Mouse (Mus musculus) brain, embryonic 18.5 days (tissue): ENCODE results near the gene Gm21188.
"Not testable (repeated sequence)": the region's sequence is repeated elsewhere in the genome, so short reads cannot be mapped to it uniquely, and the experiment has no call there.

Source experiments
- DNase-seq: peaks from one replicate; pipeline ENCODE4 v3.0.0-alpha.2; 2012; ENCODE audit warnings: low read depth, low spot score

The Gm21188 gene

DNA sequence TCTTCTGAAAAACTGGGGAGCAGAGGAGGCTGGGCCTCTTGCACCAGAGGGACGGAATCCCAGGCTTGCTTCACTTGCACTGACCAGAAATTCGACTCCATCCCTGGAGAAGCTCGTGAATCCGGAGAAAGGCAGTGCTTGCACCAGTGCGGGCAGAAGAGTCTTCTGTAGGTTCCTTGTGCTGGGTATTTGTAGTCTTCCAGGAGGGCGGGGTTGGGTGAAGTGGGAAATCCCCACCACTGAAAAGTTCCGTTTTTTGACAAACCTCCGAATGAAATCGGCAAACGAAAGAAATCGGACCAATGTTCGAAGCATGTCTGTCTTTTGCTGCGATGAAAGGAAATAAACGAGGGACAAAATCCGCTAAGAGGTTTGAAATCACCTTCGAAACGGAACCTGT lies 25.1 kb downstream of the Gm21188 start, which contains the start of gene Gm36079:
TSS of gene Gm36079 (minus strand) at position 101 of the 400 bp plus-strand sequence.
- DNase-seq: not testable (repeated sequence)

GRCm38 (mm10) chr13:120026373-120026772 lies 25.6 kb downstream of the Gm21188 start:
- DNase-seq: not testable (repeated sequence)

GRCm38 (mm10) chr13:120025576-120025975 lies 26.4 kb downstream of the Gm21188 start:
- DNase-seq: not testable (repeated sequence)

DNA sequence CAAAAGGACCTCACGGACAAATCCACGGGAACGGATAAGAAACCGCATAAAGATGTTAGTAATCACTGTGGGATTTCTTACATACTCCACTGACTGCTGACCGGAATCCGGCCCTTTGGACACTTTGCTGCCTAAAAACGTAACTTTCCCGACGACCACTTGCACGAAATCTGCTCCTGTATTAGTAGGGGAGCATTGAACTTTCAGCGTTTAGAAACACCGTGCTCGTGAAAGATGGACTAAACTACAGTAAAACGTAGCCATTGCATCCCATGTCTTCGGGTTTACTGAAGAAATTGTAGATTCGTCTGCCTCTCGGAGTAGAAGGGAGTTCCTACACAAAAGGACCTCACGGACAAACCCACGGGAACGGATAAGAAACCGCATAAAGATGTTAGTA lies 27.0 kb downstream of the Gm21188 start:
- DNase-seq: not testable (repeated sequence)

GRCm38 (mm10) chr13:120024581-120024980 lies 27.4 kb downstream of the Gm21188 start:
- DNase-seq: not testable (repeated sequence)

DNA sequence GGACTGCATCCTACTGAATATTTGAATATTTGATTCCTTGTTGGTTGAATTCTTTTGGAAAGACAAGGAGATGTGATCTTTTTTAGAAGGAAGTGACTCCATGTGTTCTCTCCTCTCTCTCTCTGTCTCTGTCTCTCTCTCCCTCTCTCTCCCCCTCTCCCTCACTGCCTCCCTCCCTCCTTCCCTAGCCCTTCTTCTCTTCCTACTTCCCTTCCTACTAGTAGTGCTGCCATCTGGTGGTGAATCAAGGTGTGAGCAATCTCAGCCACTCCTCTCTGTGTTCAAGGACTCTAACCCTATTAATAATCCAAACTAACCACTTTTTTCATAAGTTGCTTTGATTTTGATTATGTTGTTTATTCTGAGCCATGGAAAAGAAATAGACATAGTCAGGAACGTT lies 30.5 kb downstream of the Gm21188 start:
- DNase-seq: not testable (repeated sequence)

- not testable (repeated sequence) for DNase-seq
Measured at GRCm38 (mm10) chr13:120015348-120016007, 36.5 kb downstream of the Gm21188 start.

DNA sequence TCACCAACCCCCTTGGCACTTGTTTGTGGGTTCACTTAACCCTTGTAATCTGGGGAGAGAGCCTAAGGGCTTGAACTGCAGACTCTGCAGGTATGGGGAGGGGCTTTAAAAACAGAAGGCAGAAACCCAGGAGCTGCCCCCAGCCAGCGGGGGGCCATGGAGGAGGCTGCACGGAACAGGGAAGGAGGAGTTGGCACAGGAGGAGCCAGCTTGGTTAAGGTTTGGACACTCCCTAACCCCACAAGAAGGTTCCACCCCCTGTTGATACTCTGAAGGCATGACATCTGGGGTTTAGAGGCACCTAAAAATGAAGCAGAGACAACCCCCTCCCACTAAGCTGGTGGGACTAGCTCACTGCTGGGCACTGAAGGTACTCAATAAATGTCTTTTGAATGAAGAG lies 38.0 kb downstream of the Gm21188 start:
- not testable (repeated sequence) for DNase-seq

GRCm38 (mm10) chr13:120013544-120013943 lies 38.5 kb downstream of the Gm21188 start:
- not testable (repeated sequence) for DNase-seq

- DNase-seq: not testable (repeated sequence)
Measured at GRCm38 (mm10) chr13:120010068-120010467, 41.9 kb downstream of the Gm21188 start.

- DNase-seq: not testable (repeated sequence)
Measured at GRCm38 (mm10) chr13:119999215-119999614, 52.8 kb downstream of the Gm21188 start.

DNA sequence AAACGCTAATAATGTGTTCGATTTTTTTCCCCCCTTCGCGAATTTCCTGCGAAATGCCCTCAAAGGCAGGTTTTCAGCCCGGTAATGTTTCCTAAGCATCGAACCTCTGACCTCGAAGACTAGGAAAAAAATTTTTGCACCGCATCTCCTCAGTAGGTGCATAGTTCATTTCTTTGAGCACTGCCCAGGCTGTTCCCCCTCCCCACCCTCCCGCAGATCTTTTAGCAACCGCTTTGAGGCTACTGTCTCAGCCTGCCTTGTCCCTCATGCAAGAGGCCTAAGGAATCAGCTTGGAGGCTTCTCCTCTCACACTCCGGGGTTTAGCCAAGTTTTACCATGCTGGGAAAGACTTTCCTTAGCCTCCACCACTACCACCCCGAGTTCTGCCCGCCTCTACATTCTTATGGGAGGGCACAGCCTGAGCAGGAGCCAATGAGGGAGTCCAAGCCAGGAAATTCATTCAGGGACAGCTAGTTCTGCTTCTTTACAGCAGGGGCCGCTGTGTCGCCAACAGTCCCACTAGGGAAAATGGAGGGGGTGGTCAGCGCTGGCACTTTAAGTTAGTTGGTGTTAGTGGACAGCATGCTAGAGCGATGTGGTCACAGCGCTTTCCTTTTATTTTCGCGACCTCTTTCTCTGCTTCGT lies 53.4 kb downstream of the Gm21188 start:
- DNase-seq: not testable (repeated sequence)

DNA sequence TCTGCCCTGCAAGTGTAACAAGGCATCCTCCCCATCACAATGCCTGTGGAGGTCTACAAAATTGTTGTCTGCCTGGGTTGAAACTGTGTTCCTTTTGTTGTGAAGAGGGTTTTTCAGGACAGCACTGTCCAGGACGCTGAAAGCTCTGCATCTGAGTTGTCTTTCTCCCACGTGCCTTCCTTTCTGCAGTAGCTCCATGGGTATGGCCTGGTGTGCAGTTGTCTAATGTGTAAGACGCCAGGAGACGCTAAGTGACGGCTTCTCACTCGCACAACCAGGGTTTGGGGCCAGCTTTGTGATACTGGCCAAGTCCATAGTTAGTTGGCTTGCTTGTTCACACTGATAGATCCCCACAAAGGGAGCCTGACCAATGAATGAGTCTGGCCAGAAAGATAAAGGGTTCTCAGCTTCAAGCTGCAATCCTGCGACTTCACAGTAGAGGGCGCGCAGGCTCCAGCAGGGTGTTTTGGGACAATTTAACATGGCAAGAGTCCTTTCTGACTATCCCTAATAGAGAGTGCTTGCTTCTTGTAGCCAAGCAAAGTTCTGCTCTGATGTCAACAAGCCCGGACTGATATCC lies 60.0 kb downstream of the Gm21188 start:
- not testable (repeated sequence) for DNase-seq

DNA sequence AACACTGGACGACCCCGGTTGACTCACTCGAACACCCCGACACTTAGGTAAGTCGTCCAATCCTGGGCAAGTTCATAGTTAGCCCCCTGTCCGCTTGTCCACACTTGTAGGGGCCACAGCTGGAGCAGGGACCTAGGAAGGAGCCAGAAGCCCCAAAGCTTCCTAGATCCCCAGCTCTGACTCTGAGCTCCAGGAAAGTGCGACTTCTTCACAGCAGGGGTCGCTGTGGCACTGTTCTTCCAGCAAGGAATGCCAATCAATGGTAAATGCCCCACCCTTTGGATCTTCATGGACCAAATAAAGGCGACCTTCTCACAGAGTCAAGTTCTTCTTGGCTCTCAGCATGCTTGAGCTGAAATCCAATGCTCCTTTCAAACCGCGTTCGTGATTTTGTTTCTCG lies 60.7 kb downstream of the Gm21188 start:
- DNase-seq: not testable (repeated sequence)
